In genomic region chr16:96233996-96234395, GRCm38 (mm10) we compare ENCODE assay signal across 21 mouse cellular contexts. TPM values are rescaled to one million over a fixed set of nuclear protein-coding genes. Genes with fewer than 3 reads are reported as not detected.
DNase-seq lines count a peak whose midpoint lies in the region.
"Had no signal": no experiment of that assay in that cellular context is flagged by ENCODE, and none has a peak within 500 bp of the region (broad histone marks: within the 10 kb centered on the region; RNA-seq: fewer than 3 reads in every experiment).

No protein-coding gene starts in this region.

- 81% methylated on average over 8 of the region's 8 CpGs for WGBS in heart, embryonic 10.5 days

- no peaks in the 10 kb centered on the region for H3K36me3 ChIP-seq in heart, embryonic 10.5 days
- H3K36me3 ChIP-seq: G1E had no signal

- no peaks in the 10 kb centered on the region for H3K9me3 ChIP-seq in heart, embryonic 10.5 days
- H3K9me3 ChIP-seq: G1E had no signal

- peak; percentile 53 for DNase-seq in heart, adult 11 months
- DNase-seq in heart, adult 8-10 months (ENCODE audit: low spot score): no peak
- peak; percentile 60 for DNase-seq in heart, embryonic 10.5 days (ENCODE audit: low spot score)
- no peak for DNase-seq in heart, postnatal 25 days (ENCODE audit: low spot score)
- DNase-seq: adrenal gland, adult 2 months; adrenal gland, adult 8-10 months; adrenal gland, postnatal 10 days; adrenal gland, postnatal 14 days; adrenal gland, postnatal 25 days; adrenal gland, postnatal 36 days; B cell, adult 2 months; cerebellum, adult 11 months; cerebellum, adult 11-12 months; cerebellum, adult 18-20 months had no signal

- intact Hi-C loops in heart, postnatal 25 days (cut with DNase I): no loop called here

- H3K4me3 ChIP-seq in heart, embryonic 10.5 days: no peak overlapping the region

- H3K27ac ChIP-seq in heart, embryonic 10.5 days: no peak overlapping the region

- H3K4me1 ChIP-seq in heart, embryonic 10.5 days: no peaks in the 10 kb centered on the region

- no peaks in the 10 kb centered on the region for H3K27me3 ChIP-seq in heart, embryonic 10.5 days (ENCODE audit: insufficient read depth, poor library complexity, severe bottlenecking)
- H3K27me3 ChIP-seq: CH12.LX had no signal

RNA-seq across cellular contexts. Expression of gene B3galt5, which starts 1.6 kb away (rescaled TPM):
- not detected for total RNA-seq in heart, adult 8-10 months (2022)
- polyA plus RNA-seq in heart, embryonic 10.5 days (2016; fragmentation: Nextera tagmentation; extraction: Ambion mirVana): 0.04 TPM in 1 of 2 replicates, not detected in the other
- total RNA-seq in heart, postnatal 25 days (2021): not detected
- total RNA-seq: adrenal gland, postnatal 14 days; ES-E14; MEL had no signal
- polyA plus RNA-seq: G1E, Patski had no signal

RNA-seq across cellular contexts. Expression of gene Sh3bgr, which starts 33.7 kb away (rescaled TPM):
- 100 to 1,000 TPM; 279 to 382 (median 369) TPM for total RNA-seq in heart, adult 8-10 months (2022)
- polyA plus RNA-seq in heart, embryonic 10.5 days (2016; fragmentation: Nextera tagmentation; extraction: Ambion mirVana): 465 and 713 TPM in 2 replicates
- total RNA-seq in heart, postnatal 25 days (2021): 100 to 1,000 TPM; 413 to 439 TPM
- total RNA-seq: G1E had no signal
- polyA plus RNA-seq: activated CD4-positive, CD25-positive, alpha-beta regulatory T cell, adult 4 months; CD4-positive, CD25-positive, alpha-beta regulatory T cell, adult 4 months; G1E had no signal

RNA-seq across cellular contexts. Expression of gene Lca5l, which starts 41.9 kb away (rescaled TPM):
- total RNA-seq in heart, adult 8-10 months (2022): under 1 TPM; 0.19 to 0.60 (median 0.29) TPM
- 1.3 TPM in 2 replicates for polyA plus RNA-seq in heart, embryonic 10.5 days (2016; fragmentation: Nextera tagmentation; extraction: Ambion mirVana)
- under 1 TPM; 0.47 to 0.61 TPM for total RNA-seq in heart, postnatal 25 days (2021)
- polyA plus RNA-seq: CD4-positive, CD25-positive, alpha-beta regulatory T cell, adult 4 months; G1E had no signal

Comparison
In these comparisons a context has a peak if more than half of its experiments do, and no peak if none do; other contexts are left out.
1. DNase-seq: peak in heart, adult 11 months (single experiment) and heart, embryonic 10.5 days (single experiment); none in heart, adult 8-10 months (single experiment) and heart, postnatal 25 days (single experiment).